Mouse (Mus musculus) kidney, adult 2 months (tissue): Measurements from ENCODE around the gene Alk.

ENCODE experiments used
- CTCF ChIP-seq: fragments of 200-500 bp; conservative IDR thresholded peaks from 2 replicates; pipeline ENCODE4 v1.5.1; 2011; ENCODE audit warnings: low read depth, mild to moderate bottlenecking, control low read depth, low read length, moderate library complexity, mixed read lengths; ENCODE audit not compliant: insufficient read depth, insufficient read length
- POLR2A ChIP-seq: fragments of 200-500 bp; IDR thresholded peaks from one replicate; pipeline ENCODE4 v1.6.1; 2011; ENCODE audit warnings: low read depth, low read length, control low read depth

GRCm38 (mm10) chr17:72293267-72293580, 311.2 kb downstream of the Alk start:
- TF ChIP-seq CTCF (no peak), POLR2A (no peak)
